Mouse (Mus musculus): ENCODE data around the gene Numa1. TPM values are rescaled to one million over a fixed set of nuclear protein-coding genes. Genes with fewer than 3 reads are reported as not detected.

Gene Numa1
- polyA plus RNA-seq, 1 experiment: 71.8 TPM

DNA sequence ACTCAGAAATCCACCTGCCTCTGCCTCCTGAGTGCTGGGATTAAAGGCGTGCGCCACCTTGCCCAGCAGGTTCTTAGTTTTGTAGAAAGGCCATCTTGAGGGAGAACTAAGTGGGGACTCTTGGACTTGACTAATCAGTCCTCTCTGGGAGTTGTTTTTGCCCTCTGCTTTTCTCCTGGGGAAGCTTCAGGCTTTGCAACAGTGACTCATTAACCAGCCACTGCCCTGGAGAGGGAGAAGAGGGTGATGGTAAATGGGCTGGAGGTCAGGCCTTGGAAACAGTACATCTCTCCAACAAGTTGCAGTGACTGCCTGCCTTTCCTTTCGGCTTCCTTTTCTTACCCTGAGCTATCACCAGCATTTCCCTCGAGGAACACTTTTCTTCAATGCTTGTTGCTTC is 30.6 kb downstream of the Numa1 start:
- TF ChIP-seq CTCF (conservative IDR thresholded peaks at IDR 0.05; ENCODE audit: insufficient read depth, insufficient read length, low read depth, low read length): no peak
- TF ChIP-seq POLR2A (IDR thresholded peaks at IDR 0.05; ENCODE audit: low read depth, low read length): no peak
- Histone ChIP-seq H3K4me1 (ENCODE audit: control insufficient read depth, insufficient read depth, low read length) (peaks cover 12% of the 10 kb centered on the region), H3K27ac (ENCODE audit: insufficient read depth, low read depth, low read length) (peak overlapping the region; percentile 95), H3K27me3 (replicated peaks; ENCODE audit: control insufficient read depth, insufficient read depth, low read length) (no peaks in the 10 kb centered on the region), H3K4me3 (ENCODE audit: insufficient read depth, low read depth, low read length) (no peak overlapping the region), H3K36me3 (ENCODE audit: control insufficient read depth, insufficient read depth, low read length) (no peaks in the 10 kb centered on the region)
- WGBS: 43% methylated on average over 4 of the region's 4 CpGs
- peak; percentile 91 for DNase-seq

DNA sequence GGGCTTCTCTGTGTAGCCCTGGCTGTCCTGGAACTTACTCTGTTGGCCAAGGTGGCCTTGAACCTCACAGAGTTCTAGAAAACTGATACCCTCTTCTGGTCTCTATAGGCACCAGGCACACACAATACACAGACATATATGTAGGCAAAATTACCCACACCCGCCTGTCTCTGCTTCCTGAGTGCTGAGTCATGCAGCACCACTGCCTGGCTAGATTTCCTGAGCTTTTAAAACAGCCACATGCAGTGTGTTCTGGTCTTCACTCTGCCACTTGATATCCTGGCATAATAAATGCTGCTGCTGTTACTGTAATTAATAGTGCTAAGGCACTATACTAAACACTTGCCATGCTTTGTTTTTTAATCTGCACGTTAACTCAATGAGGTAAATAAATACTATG is 31.7 kb downstream of the Numa1 start:
- 40% methylated on average over 2 of the region's 2 CpGs for WGBS
- peaks cover 12% of the 10 kb centered on the region for H3K4me1 ChIP-seq (ENCODE audit: control insufficient read depth, insufficient read depth, low read length)
- no peaks in the 10 kb centered on the region for H3K27me3 ChIP-seq (replicated peaks; ENCODE audit: control insufficient read depth, insufficient read depth, low read length)
- no peaks in the 10 kb centered on the region for H3K36me3 ChIP-seq (ENCODE audit: control insufficient read depth, insufficient read depth, low read length)
- H3K4me3 ChIP-seq (ENCODE audit: insufficient read depth, low read depth, low read length): no peak overlapping the region
- no peak for TF ChIP-seq POLR2A (IDR thresholded peaks at IDR 0.05; ENCODE audit: low read depth, low read length)
- no peak for TF ChIP-seq CTCF (conservative IDR thresholded peaks at IDR 0.05; ENCODE audit: insufficient read depth, insufficient read length, low read depth, low read length)
- DNase-seq: peak; percentile 34
- peak overlapping the region; percentile 57; the same call in 1 of the 2 replicates for H3K27ac ChIP-seq (ENCODE audit: insufficient read depth, low read depth, low read length)

DNA sequence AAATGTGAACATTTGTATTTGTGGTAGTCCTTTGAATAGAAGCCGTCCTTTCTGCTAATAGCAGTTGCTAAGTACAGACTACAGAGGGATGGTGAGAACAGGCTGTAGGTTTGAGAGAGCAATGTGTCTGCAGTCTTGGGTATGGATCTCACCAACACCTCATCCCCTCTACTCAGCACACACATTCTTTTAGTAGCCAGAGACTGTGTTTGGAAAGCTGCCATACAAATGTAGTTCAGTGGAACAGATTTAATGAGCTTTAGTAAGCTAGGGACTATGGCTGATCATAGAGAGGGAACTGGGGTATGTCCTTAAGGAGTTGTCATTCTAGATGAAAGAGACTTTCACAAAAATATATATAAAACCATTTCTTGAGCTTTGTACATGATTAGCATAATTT is 33.3 kb downstream of the Numa1 start:
- Histone ChIP-seq H3K36me3 (ENCODE audit: control insufficient read depth, insufficient read depth, low read length) (no peaks in the 10 kb centered on the region), H3K27me3 (replicated peaks; ENCODE audit: control insufficient read depth, insufficient read depth, low read length) (no peaks in the 10 kb centered on the region), H3K27ac (ENCODE audit: insufficient read depth, low read depth, low read length) (no peak overlapping the region), H3K4me1 (ENCODE audit: control insufficient read depth, insufficient read depth, low read length) (peaks cover 20% of the 10 kb centered on the region), H3K4me3 (ENCODE audit: insufficient read depth, low read depth, low read length) (no peak overlapping the region)
- 88% methylated on average over 1 of the region's 1 CpGs for WGBS
- DNase-seq: peak; percentile 47
- TF ChIP-seq CTCF (conservative IDR thresholded peaks at IDR 0.05; ENCODE audit: insufficient read depth, insufficient read length, low read depth, low read length) (no peak), POLR2A (IDR thresholded peaks at IDR 0.05; ENCODE audit: low read depth, low read length) (no peak)

DNA sequence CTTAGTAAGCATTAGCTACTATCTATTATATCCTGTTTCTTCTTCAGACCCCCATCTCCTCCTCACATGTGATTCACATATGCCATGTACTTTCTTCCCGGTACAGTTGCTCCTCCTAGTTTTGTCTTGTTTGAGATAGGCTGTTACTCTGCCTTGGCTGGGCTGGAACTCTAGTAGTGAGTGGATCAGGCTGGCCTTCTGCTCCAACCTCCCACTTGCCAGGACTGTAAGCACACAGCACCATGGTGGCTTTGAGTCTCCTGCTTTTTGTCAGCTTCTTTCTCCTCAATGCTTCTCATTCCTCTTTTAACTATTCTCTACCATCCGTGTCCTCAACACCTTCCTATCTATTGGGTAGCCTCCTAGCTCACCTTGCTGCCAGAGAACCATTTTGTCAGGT is 34.8 kb downstream of the Numa1 start:
- no peak for TF ChIP-seq CTCF (conservative IDR thresholded peaks at IDR 0.05; ENCODE audit: insufficient read depth, insufficient read length, low read depth, low read length)
- TF ChIP-seq POLR2A (IDR thresholded peaks at IDR 0.05; ENCODE audit: low read depth, low read length): no peak
- H3K4me3 ChIP-seq (ENCODE audit: insufficient read depth, low read depth, low read length): no peak overlapping the region
- 57% methylated on average over 2 of the region's 2 CpGs for WGBS
- H3K36me3 ChIP-seq (ENCODE audit: control insufficient read depth, insufficient read depth, low read length): no peaks in the 10 kb centered on the region
- H3K27ac ChIP-seq (ENCODE audit: insufficient read depth, low read depth, low read length): peak overlapping the region; percentile 3; the same call in 1 of the 2 replicates
- no peaks in the 10 kb centered on the region for H3K27me3 ChIP-seq (replicated peaks; ENCODE audit: control insufficient read depth, insufficient read depth, low read length)
- no peak for DNase-seq
- peaks cover 33% of the 10 kb centered on the region for H3K4me1 ChIP-seq (ENCODE audit: control insufficient read depth, insufficient read depth, low read length)

DNA sequence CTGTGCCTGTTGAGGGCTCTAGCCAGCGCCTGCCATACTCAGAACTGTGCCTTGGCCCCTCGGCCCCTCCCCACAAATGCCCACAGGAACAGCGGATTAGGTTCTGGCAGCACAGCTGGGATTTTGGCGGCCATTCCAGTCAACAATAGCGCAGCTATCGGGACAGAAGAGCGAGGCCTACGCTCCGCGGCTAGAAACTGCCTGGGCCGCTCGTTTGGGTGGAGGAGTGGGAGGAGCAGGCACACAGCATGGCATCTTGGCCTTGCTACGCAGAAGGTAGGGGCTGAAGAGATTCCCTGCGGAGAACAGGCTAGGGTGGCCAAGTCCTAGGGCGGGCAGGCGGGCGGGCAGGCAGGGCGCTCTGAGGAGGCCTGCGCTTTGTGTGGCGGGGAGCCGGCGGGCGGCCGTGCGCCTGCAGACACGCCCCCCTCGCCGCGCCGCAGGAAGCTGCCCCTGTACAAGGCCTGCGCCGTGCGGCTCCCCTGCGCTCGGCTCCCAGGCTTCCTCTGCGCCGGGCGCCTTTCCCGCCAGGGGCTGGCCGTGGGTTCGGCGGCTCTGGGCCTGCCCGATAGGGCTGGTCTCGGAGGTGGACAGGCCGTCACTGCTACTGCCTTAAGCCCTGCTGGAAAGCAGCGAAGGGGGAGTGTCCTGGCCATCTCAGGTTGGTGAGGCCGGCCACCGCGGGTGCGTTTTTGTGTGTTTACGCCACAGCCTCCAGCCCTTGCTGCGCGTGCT is 36.0 kb downstream of the Numa1 start:
- Histone ChIP-seq H3K27ac (ENCODE audit: insufficient read depth, low read depth, low read length) (peak overlapping the region; percentile 90), H3K36me3 (ENCODE audit: control insufficient read depth, insufficient read depth, low read length) (no peaks in the 10 kb centered on the region), H3K27me3 (replicated peaks; ENCODE audit: control insufficient read depth, insufficient read depth, low read length) (no peaks in the 10 kb centered on the region), H3K4me1 (ENCODE audit: control insufficient read depth, insufficient read depth, low read length) (peaks cover 33% of the 10 kb centered on the region), H3K4me3 (ENCODE audit: insufficient read depth, low read depth, low read length) (peak overlapping the region; percentile 80)
- peak; percentile 27 for TF ChIP-seq POLR2A (IDR thresholded peaks at IDR 0.05; ENCODE audit: low read depth, low read length)
- TF ChIP-seq CTCF (conservative IDR thresholded peaks at IDR 0.05; ENCODE audit: insufficient read depth, insufficient read length, low read depth, low read length): no peak
- peak; percentile 92 for DNase-seq
- WGBS: under 1% methylated on average over 48 of the region's 53 CpGs

DNA sequence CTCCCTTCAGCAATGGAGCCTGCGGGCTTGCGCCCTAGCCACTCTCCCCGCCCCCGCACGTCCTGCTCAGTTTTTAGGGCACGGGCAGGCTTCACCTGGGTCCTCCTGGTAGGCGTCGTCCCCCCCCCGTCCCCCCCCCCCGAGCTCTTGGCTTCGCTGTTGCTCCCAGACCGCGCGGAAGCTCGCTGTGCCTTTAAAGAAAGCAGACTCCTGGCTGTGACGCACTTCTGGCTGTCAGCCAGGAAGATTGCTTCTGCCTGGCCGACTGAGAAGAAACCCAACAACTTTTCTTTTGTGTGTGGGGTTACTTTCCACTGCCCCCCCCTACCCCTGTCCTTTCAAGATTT is 36.5 kb downstream of the Numa1 start:
- Histone ChIP-seq H3K4me1 (ENCODE audit: control insufficient read depth, insufficient read depth, low read length) (peaks cover 36% of the 10 kb centered on the region), H3K4me3 (ENCODE audit: insufficient read depth, low read depth, low read length) (peak overlapping the region; percentile 80), H3K36me3 (ENCODE audit: control insufficient read depth, insufficient read depth, low read length) (no peaks in the 10 kb centered on the region), H3K27ac (ENCODE audit: insufficient read depth, low read depth, low read length) (peak overlapping the region; percentile 96), H3K27me3 (replicated peaks; ENCODE audit: control insufficient read depth, insufficient read depth, low read length) (no peaks in the 10 kb centered on the region)
- WGBS: 0% methylated on average over 17 of the region's 17 CpGs
- DNase-seq: peak; percentile 97
- TF ChIP-seq CTCF (conservative IDR thresholded peaks at IDR 0.05; ENCODE audit: insufficient read depth, insufficient read length, low read depth, low read length) (no peak), POLR2A (IDR thresholded peaks at IDR 0.05; ENCODE audit: low read depth, low read length) (no peak)

DNA sequence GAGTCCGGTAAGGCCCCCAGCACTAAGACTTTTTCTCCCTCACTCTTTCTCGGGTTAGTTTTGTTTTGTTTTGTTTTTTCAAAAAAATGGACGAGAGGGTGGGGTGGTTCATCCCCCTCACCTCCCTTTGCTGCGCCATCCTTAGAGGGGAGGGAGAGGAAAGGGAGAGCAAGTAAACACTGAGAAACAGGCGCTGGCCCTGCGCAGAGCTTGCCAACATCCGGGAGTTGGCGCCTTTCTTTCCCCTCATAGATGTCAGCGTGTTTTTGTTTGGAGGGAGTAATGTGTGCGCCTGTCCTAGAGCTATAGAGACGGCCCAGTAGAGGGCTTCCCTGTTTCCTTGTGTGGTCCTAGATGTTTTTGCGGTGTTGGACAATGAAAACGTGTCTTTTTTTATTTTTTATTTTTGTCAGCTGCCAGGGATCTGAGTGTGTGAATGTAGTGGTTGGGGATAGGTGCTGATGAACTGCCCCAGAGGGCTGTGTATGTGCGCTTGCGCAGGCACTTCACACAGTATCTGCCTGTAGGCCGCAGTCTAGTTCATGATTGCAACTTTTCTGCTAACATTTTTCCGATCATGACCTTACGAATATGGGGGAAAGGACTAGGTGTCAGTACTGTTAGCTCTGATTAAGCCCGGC is 37.0 kb downstream of the Numa1 start:
- Histone ChIP-seq H3K4me3 (ENCODE audit: insufficient read depth, low read depth, low read length) (peak overlapping the region; percentile 80), H3K27me3 (replicated peaks; ENCODE audit: control insufficient read depth, insufficient read depth, low read length) (no peaks in the 10 kb centered on the region), H3K36me3 (ENCODE audit: control insufficient read depth, insufficient read depth, low read length) (no peaks in the 10 kb centered on the region), H3K27ac (ENCODE audit: insufficient read depth, low read depth, low read length) (peak overlapping the region; percentile 96), H3K4me1 (ENCODE audit: control insufficient read depth, insufficient read depth, low read length) (peaks cover 32% of the 10 kb centered on the region)
- TF ChIP-seq POLR2A (IDR thresholded peaks at IDR 0.05; ENCODE audit: low read depth, low read length) (no peak), CTCF (conservative IDR thresholded peaks at IDR 0.05; ENCODE audit: insufficient read depth, insufficient read length, low read depth, low read length) (no peak)
- peak; percentile 86 for DNase-seq
- 1% methylated on average over 19 of the region's 19 CpGs for WGBS
